Mouse (Mus musculus) forebrain, embryonic 15.5 days (tissue): ENCODE data around the gene Cnnm3. TPM values are rescaled to one million over a fixed set of nuclear protein-coding genes. Genes with fewer than 3 reads are reported as not detected.
A peak's percentile ranks its signal among the peaks of the same experiment; 100 is the strongest.
"Not testable (repeated sequence)": the region's sequence is repeated elsewhere in the genome, so short reads cannot be mapped to it uniquely, and the experiment has no call there.

Experiments
- ATAC-seq: fragments of 200-750 bp; cut with Nextera tagmentation; replicated peaks from 2 replicates; pipeline ENCODE4 v1.8.0; 2017; ENCODE audit warnings: mild to moderate bottlenecking, moderate TSS enrichment, moderate library complexity
- H3K27ac ChIP-seq: fragments of 300-500 bp; sonication (generic); replicated peaks from 2 replicates; pipeline ENCODE4 v1.5.1; 2015; ENCODE audit warnings: mild to moderate bottlenecking, inconsistent platforms
- H3K27me3 ChIP-seq: fragments of 300-500 bp; sonication (generic); 2 replicates; pipeline ENCODE4 v1.6.1; 2015; ENCODE audit warnings: inconsistent platforms
- H3K36me3 ChIP-seq: fragments of 300-500 bp; sonication (generic); 2 replicates; pipeline ENCODE4 v1.6.1; 2015; ENCODE audit warnings: mild to moderate bottlenecking, inconsistent platforms
- H3K4me1 ChIP-seq: fragments of 300-500 bp; sonication (generic); 2 replicates; pipeline ENCODE4 v1.6.1; 2015; ENCODE audit warnings: inconsistent platforms
- H3K4me2 ChIP-seq: fragments of 300-500 bp; sonication (generic); replicated peaks from 2 replicates; pipeline ENCODE4 v1.6.1; 2015; ENCODE audit warnings: mild to moderate bottlenecking, inconsistent platforms
- H3K4me3 ChIP-seq: fragments of 300-500 bp; sonication (generic); 2 replicates; pipeline ENCODE4 v1.5.1; 2015; ENCODE audit warnings: mild to moderate bottlenecking, inconsistent platforms
- H3K9ac ChIP-seq: fragments of 300-500 bp; sonication (generic); replicated peaks from 2 replicates; pipeline ENCODE4 v1.6.1; 2015; ENCODE audit warnings: mild to moderate bottlenecking, inconsistent platforms
- H3K9me3 ChIP-seq: fragments of 300-500 bp; sonication (generic); 2 replicates; pipeline ENCODE4 v1.6.1; 2016; ENCODE audit warnings: inconsistent platforms
- WGBS: fragments of 180-500 bp; shearing (Covaris S2); methylation state at CpG from one replicate; pipeline ENCODE4 v1.1.7; 2015; ENCODE audit warnings: mixed read lengths; 5-methylcytosine and 5-hydroxymethylcytosine counted together
- polyA plus RNA-seq: library from polyadenylated mRNA; unstranded; fragments of >200 nt; fragmentation: Nextera tagmentation; extraction: Ambion mirVana; gene quantifications from 2 replicates; pipeline ENCODE4 v1.2.1, GENCODE M21; 2015

Gene Cnnm3
- polyA plus RNA-seq, 1 experiment from 2014 or later, result 5.9 TPM

GRCm38 (mm10) chr1:36529274-36529673 is 17.6 kb downstream of the Cnnm3 start:
- Histone ChIP-seq H3K4me3 (no peak overlapping the region), H3K4me1 (peaks cover 30% of the 10 kb centered on the region), H3K4me2 (no peak overlapping the region), H3K9ac (no peak overlapping the region), H3K27me3 (no peaks in the 10 kb centered on the region), H3K36me3 (peaks cover 27% of the 10 kb centered on the region), H3K9me3 (no peaks in the 10 kb centered on the region), H3K27ac (no peak overlapping the region)
- 96% methylated on average over 4 of the region's 4 CpGs for WGBS
- ATAC-seq, result no peak

- Histone ChIP-seq H3K9me3 (no peaks in the 10 kb centered on the region), H3K4me1 (peaks cover 28% of the 10 kb centered on the region), H3K36me3 (peaks cover 21% of the 10 kb centered on the region), H3K27me3 (no peaks in the 10 kb centered on the region), H3K4me2 (no peak overlapping the region), H3K4me3 (no peak overlapping the region), H3K27ac (no peak overlapping the region), H3K9ac (no peak overlapping the region)
- WGBS, result 87% methylated on average over 4 of the region's 4 CpGs
- no peak for ATAC-seq
Measured at GRCm38 (mm10) chr1:36529875-36530274, 18.2 kb downstream of the Cnnm3 start.

GRCm38 (mm10) chr1:36530485-36530884 is 18.8 kb downstream of the Cnnm3 start:
- H3K9me3 ChIP-seq, result no peaks in the 10 kb centered on the region
- no peak for ATAC-seq
- no peak overlapping the region for H3K4me2 ChIP-seq
- H3K27me3 ChIP-seq, result no peaks in the 10 kb centered on the region
- no peak overlapping the region for H3K4me3 ChIP-seq
- H3K36me3 ChIP-seq, result peaks cover 15% of the 10 kb centered on the region
- 66% methylated on average over 8 of the region's 8 CpGs for WGBS
- H3K4me1 ChIP-seq, result peaks cover 28% of the 10 kb centered on the region
- no peak overlapping the region for H3K9ac ChIP-seq
- H3K27ac ChIP-seq, result 0 out of 2 replicates have a peak overlapping the region, but pooled peaks have one; percentile 22

GRCm38 (mm10) chr1:36530962-36531361 is 19.3 kb downstream of the Cnnm3 start:
- H3K4me2 ChIP-seq, result no peak overlapping the region
- H3K9ac ChIP-seq, result no peak overlapping the region
- H3K4me1 ChIP-seq, result peaks cover 28% of the 10 kb centered on the region
- 0 out of 2 replicates have a peak overlapping the region, but pooled peaks have one; percentile 22 for H3K27ac ChIP-seq
- no peaks in the 10 kb centered on the region for H3K27me3 ChIP-seq
- no peak overlapping the region for H3K4me3 ChIP-seq
- no peak for ATAC-seq
- no peaks in the 10 kb centered on the region for H3K9me3 ChIP-seq
- peaks cover 10% of the 10 kb centered on the region; the same call in 1 of the 2 replicates for H3K36me3 ChIP-seq
- 95% methylated on average over 7 of the region's 7 CpGs for WGBS

GRCm38 (mm10) chr1:36531461-36531860 is 19.8 kb downstream of the Cnnm3 start:
- ATAC-seq, result no peak
- H3K36me3 ChIP-seq, result peaks cover 10% of the 10 kb centered on the region; the same call in 1 of the 2 replicates

GRCm38 (mm10) chr1:36533546-36533945 is 21.9 kb downstream of the Cnnm3 start:
- Histone ChIP-seq H3K9ac (no peak overlapping the region), H3K36me3 (no peaks in the 10 kb centered on the region), H3K27ac (no peak overlapping the region), H3K4me2 (no peak overlapping the region), H3K27me3 (no peaks in the 10 kb centered on the region), H3K4me3 (no peak overlapping the region), H3K4me1 (peaks cover 18% of the 10 kb centered on the region), H3K9me3 (no peaks in the 10 kb centered on the region)
- 86% methylated on average over 6 of the region's 6 CpGs for WGBS
- no peak for ATAC-seq

More at GRCm38 (mm10) chr1:36531461-36531860, 19.8 kb downstream of the Cnnm3 start:
- no peak overlapping the region for H3K4me3 ChIP-seq
- no peak overlapping the region for H3K27ac ChIP-seq
- H3K4me2 ChIP-seq, result no peak overlapping the region
- no peak overlapping the region for H3K9ac ChIP-seq
- 88% methylated on average over 12 of the region's 12 CpGs for WGBS
- no peaks in the 10 kb centered on the region for H3K9me3 ChIP-seq
- H3K4me1 ChIP-seq, result peaks cover 28% of the 10 kb centered on the region
- no peaks in the 10 kb centered on the region for H3K27me3 ChIP-seq

- H3K4me2 ChIP-seq, result no peak overlapping the region
- 89% methylated on average over 6 of the region's 6 CpGs for WGBS
- H3K9me3 ChIP-seq, result no peaks in the 10 kb centered on the region
- no peak overlapping the region for H3K9ac ChIP-seq
- H3K36me3 ChIP-seq, result no peaks in the 10 kb centered on the region
- H3K27me3 ChIP-seq, result no peaks in the 10 kb centered on the region
- ATAC-seq, result no peak
- no peak overlapping the region for H3K4me3 ChIP-seq
- H3K27ac ChIP-seq, result no peak overlapping the region
- peaks cover 15% of the 10 kb centered on the region for H3K4me1 ChIP-seq
Measured at GRCm38 (mm10) chr1:36534595-36535058, 23.0 kb downstream of the Cnnm3 start.

- H3K27ac ChIP-seq, result no peak overlapping the region
- no peak overlapping the region for H3K9ac ChIP-seq
- ATAC-seq, result no peak
- 88% methylated on average over 11 of the region's 11 CpGs for WGBS
- no peaks in the 10 kb centered on the region for H3K27me3 ChIP-seq
- 0 out of 2 replicates have a peak, but pooled peaks cover 7% of the 10 kb centered on the region for H3K36me3 ChIP-seq
- peaks cover 6% of the 10 kb centered on the region; the same call in 1 of the 2 replicates for H3K4me1 ChIP-seq
- H3K4me2 ChIP-seq, result no peak overlapping the region
- no peak overlapping the region for H3K4me3 ChIP-seq
- no peaks in the 10 kb centered on the region for H3K9me3 ChIP-seq
Measured at GRCm38 (mm10) chr1:36535477-36536396, 24.1 kb downstream of the Cnnm3 start.

GRCm38 (mm10) chr1:36536397-36536728 is 24.7 kb downstream of the Cnnm3 start:
- Histone ChIP-seq H3K9ac (no peak overlapping the region), H3K9me3 (no peaks in the 10 kb centered on the region), H3K4me1 (peaks cover 6% of the 10 kb centered on the region; the same call in 1 of the 2 replicates), H3K36me3 (peaks cover 11% of the 10 kb centered on the region), H3K4me3 (no peak overlapping the region), H3K4me2 (no peak overlapping the region), H3K27ac (no peak overlapping the region), H3K27me3 (no peaks in the 10 kb centered on the region)
- ATAC-seq, result no peak
- 88% methylated on average over 8 of the region's 8 CpGs for WGBS

GRCm38 (mm10) chr1:36536783-36537182 is 25.1 kb downstream of the Cnnm3 start, which contains the start of gene Ankrd23:
Gene Ankrd23 (minus strand): TSS chr1:36536883.
- peaks cover 15% of the 10 kb centered on the region for H3K36me3 ChIP-seq
- not testable (repeated sequence) for H3K4me3 ChIP-seq, H3K9ac ChIP-seq, H3K4me1 ChIP-seq, ATAC-seq, H3K4me2 ChIP-seq, H3K27ac ChIP-seq, H3K9me3 ChIP-seq, H3K27me3 ChIP-seq
- WGBS, result 94% methylated on average over 9 of the region's 9 CpGs

- no peak overlapping the region for H3K4me3 ChIP-seq
- no peaks in the 10 kb centered on the region for H3K27me3 ChIP-seq
- 82% methylated on average over 4 of the region's 4 CpGs for WGBS
- H3K9me3 ChIP-seq, result no peaks in the 10 kb centered on the region
- H3K4me1 ChIP-seq, result peaks cover 6% of the 10 kb centered on the region; the same call in 1 of the 2 replicates
- peaks cover 17% of the 10 kb centered on the region for H3K36me3 ChIP-seq
- ATAC-seq, result no peak
- no peak overlapping the region for H3K9ac ChIP-seq
- no peak overlapping the region for H3K4me2 ChIP-seq
- H3K27ac ChIP-seq, result no peak overlapping the region
Measured at GRCm38 (mm10) chr1:36538727-36539126, 27.1 kb downstream of the Cnnm3 start.

- Histone ChIP-seq H3K9me3 (no peaks in the 10 kb centered on the region), H3K4me3 (no peak within 1 kb of the TSS), H3K4me1 (peaks cover 6% of the 10 kb centered on the region; the same call in 1 of the 2 replicates), H3K27ac (no peak within 1 kb of the TSS), H3K36me3 (peaks cover 17% of the 10 kb centered on the region), H3K27me3 (no peaks in the 10 kb centered on the region), H3K4me2 (no peak within 1 kb of the TSS), H3K9ac (no peak within 1 kb of the TSS)
- WGBS, result 73% methylated on average over 9 of the region's 9 CpGs
- no peak for ATAC-seq
Measured at GRCm38 (mm10) chr1:36539186-36539585, 27.5 kb downstream of the Cnnm3 start, which contains the start of gene Gm42417. Gene Gm42417 (minus strand): TSS chr1:36539429.
